Mouse (Mus musculus): ENCODE data around the gene Cavin3. TPM values are rescaled to one million over a fixed set of nuclear protein-coding genes. Genes with fewer than 3 reads are reported as not detected.

Cavin3 gene
- polyA plus RNA-seq, 1 experiment = 2.0 TPM

DNA sequence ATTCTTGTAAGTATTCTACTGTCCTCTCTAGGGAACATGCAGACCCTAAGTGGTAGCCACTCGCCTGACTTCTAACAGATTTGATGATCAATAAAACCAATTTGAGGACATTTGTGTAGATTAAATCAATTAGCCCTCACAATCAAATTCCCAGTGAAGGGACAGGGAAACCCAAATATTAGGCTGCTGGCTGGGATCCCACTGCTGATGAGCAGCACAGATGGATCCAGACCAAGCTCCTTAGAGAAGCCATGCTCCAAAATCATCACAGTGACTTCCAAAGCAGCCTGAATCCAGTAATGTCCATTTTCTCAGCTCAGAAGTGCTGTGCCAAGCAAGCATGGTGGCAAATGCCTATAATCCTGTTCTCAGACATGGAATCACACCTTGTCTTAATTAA lies 17.6 kb upstream of the Cavin3 start:
- H3K4me3 ChIP-seq (ENCODE audit: control insufficient read depth, low read depth, low read length) = no peak overlapping the region
- H3K27ac ChIP-seq (ENCODE audit: control insufficient read depth, insufficient read depth, low read depth, low read length) = no peak overlapping the region
- H3K36me3 ChIP-seq (ENCODE audit: control insufficient read depth, insufficient read depth, low read length) = no peaks in the 10 kb centered on the region
- no peaks in the 10 kb centered on the region for H3K4me1 ChIP-seq (ENCODE audit: control insufficient read depth, insufficient read depth, low read length)
- H3K27me3 ChIP-seq (ENCODE audit: control insufficient read depth, insufficient read depth, low read length) = no peaks in the 10 kb centered on the region
- TF ChIP-seq POLR2A (IDR thresholded peaks at IDR 0.05; ENCODE audit: control insufficient read depth, low read depth, low read length) (no peak), CTCF (IDR thresholded peaks at IDR 0.05; ENCODE audit: control insufficient read depth, insufficient read depth, insufficient replicate concordance, low read depth, low read length) (no peak)

DNA sequence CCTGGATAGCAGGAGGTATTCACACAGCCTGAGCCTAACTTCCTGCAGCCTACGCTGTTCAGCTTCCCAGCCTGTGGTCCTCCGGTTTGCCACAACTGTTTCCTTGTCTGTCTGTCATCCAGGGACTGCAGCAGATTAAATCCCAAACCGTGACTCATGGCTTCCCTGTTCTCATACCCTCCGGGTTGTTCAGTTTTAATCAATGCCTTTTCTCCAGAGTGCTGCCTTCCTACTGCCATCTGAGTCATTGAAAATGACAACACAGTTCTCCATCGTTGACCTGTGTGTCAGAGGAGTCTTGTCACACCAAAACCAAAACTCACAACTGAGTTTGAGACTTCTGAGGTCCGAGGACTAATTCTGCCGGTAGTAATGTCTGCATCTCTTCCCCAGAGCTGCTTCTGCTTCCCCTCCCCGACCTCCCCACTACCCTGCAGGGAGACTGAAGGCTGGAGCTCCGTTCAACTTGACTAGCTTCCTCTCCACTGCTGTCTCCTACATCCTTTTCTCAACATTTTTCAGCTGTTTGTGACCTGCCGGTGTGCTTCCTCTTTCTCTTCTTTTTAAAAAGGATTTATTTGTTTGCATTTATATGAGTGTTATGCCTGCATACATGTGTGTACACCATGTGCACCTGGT lies 16.9 kb upstream of the Cavin3 start:
- Histone ChIP-seq H3K27me3 (ENCODE audit: control insufficient read depth, insufficient read depth, low read length) (no peaks in the 10 kb centered on the region), H3K4me3 (ENCODE audit: control insufficient read depth, low read depth, low read length) (no peak overlapping the region), H3K36me3 (ENCODE audit: control insufficient read depth, insufficient read depth, low read length) (no peaks in the 10 kb centered on the region), H3K4me1 (ENCODE audit: control insufficient read depth, insufficient read depth, low read length) (no peaks in the 10 kb centered on the region), H3K27ac (ENCODE audit: control insufficient read depth, insufficient read depth, low read depth, low read length) (no peak overlapping the region)
- TF ChIP-seq CTCF (IDR thresholded peaks at IDR 0.05; ENCODE audit: control insufficient read depth, insufficient read depth, insufficient replicate concordance, low read depth, low read length) = no peak
- TF ChIP-seq POLR2A (IDR thresholded peaks at IDR 0.05; ENCODE audit: control insufficient read depth, low read depth, low read length) = no peak

DNA sequence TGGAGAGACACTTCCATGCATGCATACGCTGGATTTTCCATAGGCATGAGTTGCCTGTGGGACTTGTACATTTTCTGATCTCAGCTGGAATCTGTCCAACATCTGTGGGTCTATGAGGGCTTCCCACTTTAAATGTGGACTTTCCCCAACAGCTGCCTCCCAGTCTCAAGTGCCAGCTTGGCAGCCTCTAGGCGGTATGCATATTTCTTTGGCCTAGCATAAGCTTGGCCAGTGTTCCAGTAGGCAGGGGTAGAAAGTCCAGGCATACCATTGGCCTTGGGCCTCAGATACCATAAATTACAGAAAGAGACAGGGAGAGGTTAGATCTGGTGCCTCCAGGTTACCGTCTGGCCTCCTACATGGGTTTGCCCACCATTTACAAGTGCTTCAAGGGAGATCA lies 15.8 kb upstream of the Cavin3 start:
- no peak overlapping the region for H3K4me3 ChIP-seq (ENCODE audit: control insufficient read depth, low read depth, low read length)
- TF ChIP-seq POLR2A (IDR thresholded peaks at IDR 0.05; ENCODE audit: control insufficient read depth, low read depth, low read length) = no peak
- no peak for TF ChIP-seq CTCF (IDR thresholded peaks at IDR 0.05; ENCODE audit: control insufficient read depth, insufficient read depth, insufficient replicate concordance, low read depth, low read length)
- H3K27ac ChIP-seq (ENCODE audit: control insufficient read depth, insufficient read depth, low read depth, low read length) = no peak overlapping the region
- H3K36me3 ChIP-seq (ENCODE audit: control insufficient read depth, insufficient read depth, low read length) = no peaks in the 10 kb centered on the region
- no peaks in the 10 kb centered on the region for H3K27me3 ChIP-seq (ENCODE audit: control insufficient read depth, insufficient read depth, low read length)
- no peaks in the 10 kb centered on the region for H3K4me1 ChIP-seq (ENCODE audit: control insufficient read depth, insufficient read depth, low read length)

DNA sequence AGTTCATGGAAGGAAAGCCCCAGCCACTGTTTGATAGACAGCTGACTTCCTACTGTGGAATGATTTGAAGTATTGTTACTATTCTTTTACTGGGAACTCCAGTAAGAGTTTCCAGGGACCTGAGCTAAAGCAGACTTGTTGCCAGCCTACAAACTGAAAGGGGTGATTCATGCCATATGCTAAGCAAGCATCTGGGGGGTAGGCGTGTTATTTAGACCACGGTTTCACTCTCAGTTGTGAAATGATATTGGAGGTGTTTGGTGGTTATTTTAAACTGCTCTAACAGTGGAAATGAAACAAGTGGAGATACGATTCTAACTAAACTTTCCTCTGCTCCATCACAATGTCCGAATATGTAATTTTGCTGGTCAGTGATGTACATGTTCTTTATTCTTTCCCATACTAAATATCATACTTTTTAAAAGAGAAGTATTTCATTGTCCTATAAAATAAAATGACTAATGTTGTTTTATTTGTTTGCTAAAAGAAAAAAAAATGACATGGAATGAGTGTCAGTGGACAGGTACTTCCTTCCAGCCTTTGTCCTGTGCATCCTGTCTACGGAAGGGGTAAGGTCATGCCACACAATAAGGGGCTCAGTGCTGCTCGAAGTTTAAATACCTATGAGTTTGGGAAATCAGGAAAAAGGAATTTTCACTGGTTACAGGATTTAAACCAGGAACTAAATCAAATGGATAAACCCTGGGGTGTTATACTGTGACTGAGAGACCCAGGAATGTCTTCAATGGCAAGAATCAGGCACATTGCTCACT lies 5.2 kb upstream of the Cavin3 start:
- Histone ChIP-seq H3K27me3 (ENCODE audit: control insufficient read depth, insufficient read depth, low read length) (no peaks in the 10 kb centered on the region), H3K36me3 (ENCODE audit: control insufficient read depth, insufficient read depth, low read length) (no peaks in the 10 kb centered on the region), H3K4me1 (ENCODE audit: control insufficient read depth, insufficient read depth, low read length) (no peaks in the 10 kb centered on the region), H3K27ac (ENCODE audit: control insufficient read depth, insufficient read depth, low read depth, low read length) (no peak overlapping the region), H3K4me3 (ENCODE audit: control insufficient read depth, low read depth, low read length) (no peak overlapping the region)
- TF ChIP-seq POLR2A (IDR thresholded peaks at IDR 0.05; ENCODE audit: control insufficient read depth, low read depth, low read length) = no peak
- TF ChIP-seq CTCF (IDR thresholded peaks at IDR 0.05; ENCODE audit: control insufficient read depth, insufficient read depth, insufficient replicate concordance, low read depth, low read length) = no peak

DNA sequence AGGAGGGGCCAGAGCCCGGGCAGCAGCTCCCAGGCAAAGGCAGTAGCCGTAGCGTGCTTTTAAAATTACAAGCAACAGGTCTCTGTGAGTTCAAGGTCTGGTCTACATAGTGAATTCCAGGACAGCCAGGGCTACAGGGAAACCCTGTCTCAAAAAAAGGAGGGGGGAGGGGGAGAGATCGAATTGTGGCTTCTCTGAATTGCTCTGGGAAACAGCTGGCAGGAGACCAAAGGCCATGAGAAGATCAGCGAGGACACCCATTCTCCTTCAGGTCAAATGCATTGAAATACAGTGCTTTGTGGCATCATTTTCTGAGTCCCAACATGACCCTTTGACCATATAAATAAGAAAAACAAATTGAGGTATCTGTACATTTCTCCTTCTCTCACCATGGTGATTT lies 2.9 kb upstream of the Cavin3 start:
- H3K4me1 ChIP-seq (ENCODE audit: control insufficient read depth, insufficient read depth, low read length) = peaks cover 12% of the 10 kb centered on the region
- H3K4me3 ChIP-seq (ENCODE audit: control insufficient read depth, low read depth, low read length) = no peak overlapping the region
- TF ChIP-seq CTCF (IDR thresholded peaks at IDR 0.05; ENCODE audit: control insufficient read depth, insufficient read depth, insufficient replicate concordance, low read depth, low read length) = no peak
- H3K27me3 ChIP-seq (ENCODE audit: control insufficient read depth, insufficient read depth, low read length) = no peaks in the 10 kb centered on the region
- no peaks in the 10 kb centered on the region for H3K36me3 ChIP-seq (ENCODE audit: control insufficient read depth, insufficient read depth, low read length)
- H3K27ac ChIP-seq (ENCODE audit: control insufficient read depth, insufficient read depth, low read depth, low read length) = no peak overlapping the region

DNA sequence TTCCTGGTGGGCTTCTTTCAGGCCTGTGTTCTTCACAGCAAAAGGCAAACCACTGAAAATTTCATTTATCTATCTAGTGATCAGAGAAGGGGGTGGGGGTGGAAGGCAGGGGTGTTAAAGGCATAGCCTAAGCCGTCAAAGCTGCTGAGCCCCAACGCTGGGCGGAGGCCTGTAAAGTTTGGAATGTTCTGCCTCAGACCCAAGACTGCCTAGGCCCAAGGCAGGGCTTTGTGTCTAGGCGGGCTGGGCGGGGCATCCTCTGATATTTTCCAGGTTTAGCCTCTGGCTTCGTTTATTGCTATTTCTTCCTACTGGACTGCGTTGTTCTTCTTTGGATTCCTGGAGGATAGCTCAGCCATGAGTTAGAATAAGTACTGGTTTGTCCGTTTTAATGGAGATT lies 326 bp upstream of the Cavin3 start:
- no peak overlapping the region for H3K4me3 ChIP-seq (ENCODE audit: control insufficient read depth, low read depth, low read length)
- no peaks in the 10 kb centered on the region for H3K36me3 ChIP-seq (ENCODE audit: control insufficient read depth, insufficient read depth, low read length)
- no peaks in the 10 kb centered on the region for H3K27me3 ChIP-seq (ENCODE audit: control insufficient read depth, insufficient read depth, low read length)
- no peak overlapping the region for H3K27ac ChIP-seq (ENCODE audit: control insufficient read depth, insufficient read depth, low read depth, low read length)
- TF ChIP-seq POLR2A (IDR thresholded peaks at IDR 0.05; ENCODE audit: control insufficient read depth, low read depth, low read length) (no peak), CTCF (IDR thresholded peaks at IDR 0.05; ENCODE audit: control insufficient read depth, insufficient read depth, insufficient replicate concordance, low read depth, low read length) (no peak)
- peaks cover 12% of the 10 kb centered on the region for H3K4me1 ChIP-seq (ENCODE audit: control insufficient read depth, insufficient read depth, low read length)

DNA sequence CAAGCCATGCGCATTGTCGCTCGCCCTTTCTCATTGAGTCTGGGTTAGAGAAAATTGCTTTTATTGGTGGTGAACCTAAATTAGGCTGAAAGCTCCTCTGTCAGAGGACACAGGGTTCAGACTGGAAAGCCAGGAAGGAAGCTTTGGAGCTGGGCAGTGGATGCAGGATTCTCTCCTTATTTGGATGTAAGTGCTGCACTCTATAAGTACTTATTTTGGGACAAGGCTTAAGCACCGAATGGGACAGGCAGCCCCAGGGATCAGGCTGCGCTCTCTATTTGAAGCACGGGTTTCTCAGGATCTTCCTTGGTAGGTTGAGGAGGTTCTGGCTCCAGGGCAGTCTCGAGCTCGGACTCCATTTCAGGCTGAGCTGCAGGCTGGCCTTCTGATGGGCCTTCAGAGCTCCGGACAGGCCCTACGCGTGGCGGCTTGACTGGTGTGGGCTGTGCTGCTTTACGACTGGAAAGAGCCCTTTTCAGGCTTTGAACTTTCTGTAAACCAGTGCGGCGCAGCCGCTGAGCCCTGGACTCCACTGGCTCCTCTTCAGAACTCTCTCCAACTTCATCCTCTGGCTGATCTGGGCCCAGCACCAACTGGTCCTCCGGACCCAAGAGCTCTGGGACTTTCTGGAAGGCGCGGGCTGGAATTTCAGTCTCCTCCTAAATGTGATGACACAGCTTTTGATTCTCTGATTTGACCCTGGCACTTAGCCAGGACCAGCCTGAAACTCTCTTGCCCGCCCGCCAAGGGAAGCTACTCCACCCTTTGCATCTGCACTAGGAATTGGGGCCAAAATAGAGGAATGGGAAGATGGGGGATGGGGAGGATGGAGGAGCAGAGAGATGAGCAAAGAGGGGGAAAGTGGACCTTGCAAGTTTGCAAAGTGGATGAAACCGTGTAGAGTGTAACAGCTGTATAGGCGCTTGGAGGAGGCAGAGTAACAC lies 1.3 kb downstream of the Cavin3 start:
- Histone ChIP-seq H3K4me3 (ENCODE audit: control insufficient read depth, low read depth, low read length) (peak overlapping the region; percentile 75), H3K27me3 (ENCODE audit: control insufficient read depth, insufficient read depth, low read length) (no peaks in the 10 kb centered on the region), H3K4me1 (ENCODE audit: control insufficient read depth, insufficient read depth, low read length) (peaks cover 12% of the 10 kb centered on the region), H3K36me3 (ENCODE audit: control insufficient read depth, insufficient read depth, low read length) (no peaks in the 10 kb centered on the region), H3K27ac (ENCODE audit: control insufficient read depth, insufficient read depth, low read depth, low read length) (peak overlapping the region; percentile 1; the same call in 1 of the 2 replicates)
- TF ChIP-seq CTCF (IDR thresholded peaks at IDR 0.05; ENCODE audit: control insufficient read depth, insufficient read depth, insufficient replicate concordance, low read depth, low read length) (0 out of 2 replicates have a peak, but pooled peaks have one; percentile 0), POLR2A (IDR thresholded peaks at IDR 0.05; ENCODE audit: control insufficient read depth, low read depth, low read length) (no peak)
